Mouse (Mus musculus): Measurements from ENCODE around the gene Rab4a. TPM values are rescaled to one million over a fixed set of nuclear protein-coding genes. Genes with fewer than 3 reads are reported as not detected.

Rab4a gene
- 6.7 and 13.9 TPM in 2 replicates for total RNA-seq (2017)

GRCm38 (mm10) chr8:123805718-123806373 lies at the start of gene Rab4a:
TSS of gene Rab4a (plus strand) at chr8:123805985.
- peak; percentile 61 to 65 for ATAC-seq (replicated peaks in 1 of 2; ENCODE audit: insufficient read depth in 1 of 2, low FRiP score in 2 of 2, low TSS enrichment in 1 of 2, low read depth in 1 of 2, poor library complexity in 2 of 2, severe bottlenecking in 2 of 2)

GRCm38 (mm10) chr8:123756901-123757300 lies 48.9 kb upstream of the Rab4a start:
- no peak for ATAC-seq (replicated peaks in 1 of 2; ENCODE audit: insufficient read depth in 1 of 2, low FRiP score in 2 of 2, low TSS enrichment in 1 of 2, low read depth in 1 of 2, poor library complexity in 2 of 2, severe bottlenecking in 2 of 2)

- ATAC-seq (replicated peaks in 1 of 2; ENCODE audit: insufficient read depth in 1 of 2, low FRiP score in 2 of 2, low TSS enrichment in 1 of 2, low read depth in 1 of 2, poor library complexity in 2 of 2, severe bottlenecking in 2 of 2), result no peak
These were observed 46.9 kb upstream of the Rab4a start for GRCm38 (mm10) chr8:123758935-123759334.

GRCm38 (mm10) chr8:123759933-123760332 lies 45.9 kb upstream of the Rab4a start:
- ATAC-seq (replicated peaks in 1 of 2; ENCODE audit: insufficient read depth in 1 of 2, low FRiP score in 2 of 2, low TSS enrichment in 1 of 2, low read depth in 1 of 2, poor library complexity in 2 of 2, severe bottlenecking in 2 of 2), result no peak

GRCm38 (mm10) chr8:123760579-123760978 lies 45.2 kb upstream of the Rab4a start:
- no peak for ATAC-seq (replicated peaks in 1 of 2; ENCODE audit: insufficient read depth in 1 of 2, low FRiP score in 2 of 2, low TSS enrichment in 1 of 2, low read depth in 1 of 2, poor library complexity in 2 of 2, severe bottlenecking in 2 of 2)

- no peak for ATAC-seq (replicated peaks in 1 of 2; ENCODE audit: insufficient read depth in 1 of 2, low FRiP score in 2 of 2, low TSS enrichment in 1 of 2, low read depth in 1 of 2, poor library complexity in 2 of 2, severe bottlenecking in 2 of 2)
These were observed 44.4 kb upstream of the Rab4a start for GRCm38 (mm10) chr8:123761266-123761882.

- ATAC-seq (replicated peaks in 1 of 2; ENCODE audit: insufficient read depth in 1 of 2, low FRiP score in 2 of 2, low TSS enrichment in 1 of 2, low read depth in 1 of 2, poor library complexity in 2 of 2, severe bottlenecking in 2 of 2), result no peak
These were observed 43.9 kb upstream of the Rab4a start for GRCm38 (mm10) chr8:123761883-123762270.

- no peak for ATAC-seq (replicated peaks in 1 of 2; ENCODE audit: insufficient read depth in 1 of 2, low FRiP score in 2 of 2, low TSS enrichment in 1 of 2, low read depth in 1 of 2, poor library complexity in 2 of 2, severe bottlenecking in 2 of 2)
These were observed 42.4 kb upstream of the Rab4a start for GRCm38 (mm10) chr8:123763355-123763754.

GRCm38 (mm10) chr8:123764671-123765070 lies 41.1 kb upstream of the Rab4a start:
- ATAC-seq (replicated peaks in 1 of 2; ENCODE audit: insufficient read depth in 1 of 2, low FRiP score in 2 of 2, low TSS enrichment in 1 of 2, low read depth in 1 of 2, poor library complexity in 2 of 2, severe bottlenecking in 2 of 2), result no peak

- no peak for ATAC-seq (replicated peaks in 1 of 2; ENCODE audit: insufficient read depth in 1 of 2, low FRiP score in 2 of 2, low TSS enrichment in 1 of 2, low read depth in 1 of 2, poor library complexity in 2 of 2, severe bottlenecking in 2 of 2)
These were observed 39.3 kb upstream of the Rab4a start for GRCm38 (mm10) chr8:123766516-123766915.

- no peak for ATAC-seq (replicated peaks in 1 of 2; ENCODE audit: insufficient read depth in 1 of 2, low FRiP score in 2 of 2, low TSS enrichment in 1 of 2, low read depth in 1 of 2, poor library complexity in 2 of 2, severe bottlenecking in 2 of 2)
These were observed 37.9 kb upstream of the Rab4a start for GRCm38 (mm10) chr8:123767874-123768273.

- peak; percentile 71; a peak in 3 of 4 replicates for ATAC-seq (replicated peaks in 1 of 2; ENCODE audit: insufficient read depth in 1 of 2, low FRiP score in 2 of 2, low TSS enrichment in 1 of 2, low read depth in 1 of 2, poor library complexity in 2 of 2, severe bottlenecking in 2 of 2)
These were observed 37.1 kb upstream of the Rab4a start for GRCm38 (mm10) chr8:123768492-123769356.

GRCm38 (mm10) chr8:123773468-123773867 lies 32.3 kb upstream of the Rab4a start:
- ATAC-seq (replicated peaks in 1 of 2; ENCODE audit: insufficient read depth in 1 of 2, low FRiP score in 2 of 2, low TSS enrichment in 1 of 2, low read depth in 1 of 2, poor library complexity in 2 of 2, severe bottlenecking in 2 of 2), result no peak

GRCm38 (mm10) chr8:123774491-123774890 lies 31.3 kb upstream of the Rab4a start:
- no peak for ATAC-seq (replicated peaks in 1 of 2; ENCODE audit: insufficient read depth in 1 of 2, low FRiP score in 2 of 2, low TSS enrichment in 1 of 2, low read depth in 1 of 2, poor library complexity in 2 of 2, severe bottlenecking in 2 of 2)

GRCm38 (mm10) chr8:123777319-123777718 lies 28.5 kb upstream of the Rab4a start:
- ATAC-seq (replicated peaks in 1 of 2; ENCODE audit: insufficient read depth in 1 of 2, low FRiP score in 2 of 2, low TSS enrichment in 1 of 2, low read depth in 1 of 2, poor library complexity in 2 of 2, severe bottlenecking in 2 of 2), result no peak

- ATAC-seq (replicated peaks in 1 of 2; ENCODE audit: insufficient read depth in 1 of 2, low FRiP score in 2 of 2, low TSS enrichment in 1 of 2, low read depth in 1 of 2, poor library complexity in 2 of 2, severe bottlenecking in 2 of 2), result no peak
These were observed 25.3 kb upstream of the Rab4a start for GRCm38 (mm10) chr8:123780471-123780870.

GRCm38 (mm10) chr8:123781256-123781655 lies 24.5 kb upstream of the Rab4a start:
- no peak for ATAC-seq (replicated peaks in 1 of 2; ENCODE audit: insufficient read depth in 1 of 2, low FRiP score in 2 of 2, low TSS enrichment in 1 of 2, low read depth in 1 of 2, poor library complexity in 2 of 2, severe bottlenecking in 2 of 2)
